Mouse (Mus musculus) liver, embryonic 14.5 days (tissue): ENCODE measurements around the gene Gm28051.

Source experiments
- CTCF ChIP-seq: IDR thresholded peaks from 2 replicates; pipeline ENCODE4 v1.5.1; 2016; ENCODE audit warnings: antibody characterized with exemption, low read depth, control low read depth
- EP300 ChIP-seq: IDR thresholded peaks from 2 replicates; pipeline ENCODE4 v1.6.1; 2016; ENCODE audit warnings: antibody characterized with exemption, low read depth

GRCm38 (mm10) chr12:102683438-102683837 lies 74.1 kb downstream of the Gm28051 start:
- no peak for TF ChIP-seq CTCF
- no peak for TF ChIP-seq EP300
